Mouse (Mus musculus): ENCODE measurements at regions not wholly inside any gene's neighbourhood (a gene's known extent, or its start where the extent isn't known, plus 50 kb on each side); places are given as distances from the start of the nearest gene placed in this dataset.
A peak's percentile ranks its signal among the peaks of the same experiment; 100 is the strongest.

- H3K27ac ChIP-seq (ENCODE audit: low read depth, low read length) = no peak overlapping the region
- H3K4me1 ChIP-seq (ENCODE audit: control insufficient read depth, insufficient read depth, low read depth, low read length) = no peaks in the 10 kb centered on the region
- no peaks in the 10 kb centered on the region for H3K9me3 ChIP-seq (ENCODE audit: control insufficient read depth, low read length)
- ATAC-seq = no peak
- no peak overlapping the region for H3K9ac ChIP-seq (ENCODE audit: low read depth, low read length)
- H3K36me3 ChIP-seq (ENCODE audit: control insufficient read depth, insufficient read depth, low read length) = no peaks in the 10 kb centered on the region
- no peak overlapping the region for H3K4me2 ChIP-seq (ENCODE audit: low read length)
- 81% methylated on average over 17 of the region's 17 CpGs for WGBS
- H3K4me3 ChIP-seq (ENCODE audit: low read length) = no peak overlapping the region
- no peaks in the 10 kb centered on the region for H3K27me3 ChIP-seq (replicated peaks; ENCODE audit: control insufficient read depth, insufficient read depth, low read length)
Measured at GRCm38 (mm10) chr6:52085932-52086643, 72.0 kb downstream of the Hoxa1 start.

- Histone ChIP-seq H3K4me2 (ENCODE audit: low read length) (no peak overlapping the region), H3K9ac (ENCODE audit: low read depth, low read length) (no peak overlapping the region), H3K27ac (ENCODE audit: low read depth, low read length) (no peak overlapping the region), H3K9me3 (ENCODE audit: control insufficient read depth, low read length) (no peaks in the 10 kb centered on the region), H3K4me3 (ENCODE audit: low read length) (no peak overlapping the region), H3K36me3 (ENCODE audit: control insufficient read depth, insufficient read depth, low read length) (no peaks in the 10 kb centered on the region), H3K27me3 (replicated peaks; ENCODE audit: control insufficient read depth, insufficient read depth, low read length) (no peaks in the 10 kb centered on the region), H3K4me1 (ENCODE audit: control insufficient read depth, insufficient read depth, low read depth, low read length) (no peaks in the 10 kb centered on the region; the same call in 1 of the 2 replicates)
- ATAC-seq = no peak
- WGBS = 92% methylated on average over 2 of the region's 2 CpGs
Measured at GRCm38 (mm10) chr6:52084622-52085021, 72.3 kb upstream of the Skap2 start.

GRCm38 (mm10) chr6:52079501-52079900 lies 67.2 kb upstream of the Skap2 start:
- Histone ChIP-seq H3K4me3 (ENCODE audit: low read length) (no peak overlapping the region), H3K27ac (ENCODE audit: low read depth, low read length) (no peak overlapping the region), H3K36me3 (ENCODE audit: control insufficient read depth, insufficient read depth, low read length) (no peaks in the 10 kb centered on the region), H3K9ac (ENCODE audit: low read depth, low read length) (no peak overlapping the region), H3K4me1 (ENCODE audit: control insufficient read depth, insufficient read depth, low read depth, low read length) (peaks cover 2% of the 10 kb centered on the region; the same call in 1 of the 2 replicates), H3K9me3 (ENCODE audit: control insufficient read depth, low read length) (no peaks in the 10 kb centered on the region), H3K4me2 (ENCODE audit: low read length) (no peak overlapping the region; the same call in 1 of the 2 replicates), H3K27me3 (replicated peaks; ENCODE audit: control insufficient read depth, insufficient read depth, low read length) (no peaks in the 10 kb centered on the region)
- WGBS = 21% methylated on average over 7 of the region's 7 CpGs
- ATAC-seq = no peak

GRCm38 (mm10) chr6:52078530-52079340 lies 66.4 kb upstream of the Skap2 start:
- Histone ChIP-seq H3K4me2 (ENCODE audit: low read length) (peak overlapping the region; percentile 32), H3K27me3 (replicated peaks; ENCODE audit: control insufficient read depth, insufficient read depth, low read length) (no peaks in the 10 kb centered on the region), H3K9ac (ENCODE audit: low read depth, low read length) (no peak overlapping the region), H3K4me1 (ENCODE audit: control insufficient read depth, insufficient read depth, low read depth, low read length) (peaks cover 2% of the 10 kb centered on the region; the same call in 1 of the 2 replicates), H3K36me3 (ENCODE audit: control insufficient read depth, insufficient read depth, low read length) (no peaks in the 10 kb centered on the region), H3K27ac (ENCODE audit: low read depth, low read length) (no peak overlapping the region), H3K4me3 (ENCODE audit: low read length) (no peak overlapping the region), H3K9me3 (ENCODE audit: control insufficient read depth, low read length) (no peaks in the 10 kb centered on the region)
- 14% methylated on average over 12 of the region's 12 CpGs for WGBS
- no peak for ATAC-seq

- 52% methylated on average over 15 of the region's 15 CpGs for WGBS
- no peak overlapping the region for H3K9ac ChIP-seq (ENCODE audit: low read depth, low read length)
- H3K27me3 ChIP-seq (replicated peaks; ENCODE audit: control insufficient read depth, insufficient read depth, low read length) = no peaks in the 10 kb centered on the region
- H3K4me2 ChIP-seq (ENCODE audit: low read length) = no peak overlapping the region
- no peaks in the 10 kb centered on the region for H3K36me3 ChIP-seq (ENCODE audit: control insufficient read depth, insufficient read depth, low read length)
- peak; percentile 58; the same call in 1 of the 2 replicates for ATAC-seq
- H3K9me3 ChIP-seq (ENCODE audit: control insufficient read depth, low read length) = no peaks in the 10 kb centered on the region
- no peak overlapping the region for H3K4me3 ChIP-seq (ENCODE audit: low read length)
- H3K4me1 ChIP-seq (ENCODE audit: control insufficient read depth, insufficient read depth, low read depth, low read length) = peaks cover 2% of the 10 kb centered on the region; the same call in 1 of the 2 replicates
- H3K27ac ChIP-seq (ENCODE audit: low read depth, low read length) = peak overlapping the region; percentile 2; the same call in 1 of the 2 replicates
Measured at GRCm38 (mm10) chr6:52076179-52076932, 64.0 kb upstream of the Skap2 start.

- no peak overlapping the region for H3K9ac ChIP-seq (ENCODE audit: low read depth, low read length)
- no peaks in the 10 kb centered on the region for H3K9me3 ChIP-seq (ENCODE audit: control insufficient read depth, low read length)
- H3K4me3 ChIP-seq (ENCODE audit: low read length) = no peak overlapping the region
- 94% methylated on average over 2 of the region's 2 CpGs for WGBS
- H3K27ac ChIP-seq (ENCODE audit: low read depth, low read length) = no peak overlapping the region
- peaks cover 2% of the 10 kb centered on the region; the same call in 1 of the 2 replicates for H3K4me1 ChIP-seq (ENCODE audit: control insufficient read depth, insufficient read depth, low read depth, low read length)
- H3K36me3 ChIP-seq (ENCODE audit: control insufficient read depth, insufficient read depth, low read length) = no peaks in the 10 kb centered on the region
- no peaks in the 10 kb centered on the region for H3K27me3 ChIP-seq (replicated peaks; ENCODE audit: control insufficient read depth, insufficient read depth, low read length)
- H3K4me2 ChIP-seq (ENCODE audit: low read length) = no peak overlapping the region
- ATAC-seq = no peak
Measured at GRCm38 (mm10) chr6:52074904-52075303, 62.6 kb upstream of the Skap2 start.

- Histone ChIP-seq H3K4me2 (ENCODE audit: low read length) (no peak overlapping the region), H3K9ac (ENCODE audit: low read depth, low read length) (no peak overlapping the region), H3K4me3 (ENCODE audit: low read length) (no peak overlapping the region), H3K9me3 (ENCODE audit: control insufficient read depth, low read length) (no peaks in the 10 kb centered on the region), H3K27ac (ENCODE audit: low read depth, low read length) (no peak overlapping the region), H3K36me3 (ENCODE audit: control insufficient read depth, insufficient read depth, low read length) (no peaks in the 10 kb centered on the region), H3K27me3 (replicated peaks; ENCODE audit: control insufficient read depth, insufficient read depth, low read length) (no peaks in the 10 kb centered on the region), H3K4me1 (ENCODE audit: control insufficient read depth, insufficient read depth, low read depth, low read length) (0 out of 2 replicates have a peak, but pooled peaks cover 3% of the 10 kb centered on the region)
- no peak for ATAC-seq
- 79% methylated on average over 9 of the region's 9 CpGs for WGBS
Measured at GRCm38 (mm10) chr6:52067151-52067550, 54.8 kb upstream of the Skap2 start.

- Histone ChIP-seq H3K27ac (ENCODE audit: low read depth, low read length) (no peak overlapping the region), H3K4me1 (ENCODE audit: control insufficient read depth, insufficient read depth, low read depth, low read length) (0 out of 2 replicates have a peak, but pooled peaks cover 3% of the 10 kb centered on the region), H3K36me3 (ENCODE audit: control insufficient read depth, insufficient read depth, low read length) (no peaks in the 10 kb centered on the region), H3K4me2 (ENCODE audit: low read length) (no peak overlapping the region), H3K9me3 (ENCODE audit: control insufficient read depth, low read length) (no peaks in the 10 kb centered on the region), H3K4me3 (ENCODE audit: low read length) (no peak overlapping the region), H3K27me3 (replicated peaks; ENCODE audit: control insufficient read depth, insufficient read depth, low read length) (no peaks in the 10 kb centered on the region), H3K9ac (ENCODE audit: low read depth, low read length) (no peak overlapping the region)
- ATAC-seq = no peak
- WGBS = 83% methylated on average over 10 of the region's 10 CpGs
Measured at GRCm38 (mm10) chr6:52065652-52066051, 53.3 kb upstream of the Skap2 start.

Data from hindbrain, embryonic 16.5 days (tissue).